Mouse (Mus musculus): Measurements from ENCODE around the gene Klf12. TPM values are rescaled to one million over a fixed set of nuclear protein-coding genes. Genes with fewer than 3 reads are reported as not detected.

Klf12 gene
- total RNA-seq (2021): 10 to 100 TPM; 31.3 to 34.4 TPM
- long read RNA-seq, experiment 1, partial matches to known transcripts: 1 of 1 reads
- long read RNA-seq, experiment 1, other reads (novel, unspliced or antisense): 0 of 1 reads
- long read RNA-seq, experiment 2, partial matches to known transcripts: 0 of 2 reads
- long read RNA-seq, experiment 2, other reads (novel, unspliced or antisense): 2 of 2 reads

- DNase-seq (ENCODE audit: low spot score in 2 of 2): peak; percentile 55 to 70
Measured at GRCm38 (mm10) chr14:100284119-100284860, at the start of gene Klf12. Gene Klf12, minus strand, starts transcription at chr14:100284679.

- DNase-seq (ENCODE audit: low spot score in 2 of 2): no peak
Measured at GRCm38 (mm10) chr14:100333369-100333768, 48.9 kb upstream of the Klf12 start.

- no peak for DNase-seq (ENCODE audit: low spot score in 2 of 2)
Measured at GRCm38 (mm10) chr14:100328602-100329276, 44.3 kb upstream of the Klf12 start.

- DNase-seq (ENCODE audit: low spot score in 2 of 2): no peak
Measured at GRCm38 (mm10) chr14:100324303-100324702, 39.8 kb upstream of the Klf12 start.

- no peak for DNase-seq (ENCODE audit: low spot score in 2 of 2)
Measured at GRCm38 (mm10) chr14:100322012-100322411, 37.5 kb upstream of the Klf12 start.

GRCm38 (mm10) chr14:100316780-100317179 lies 32.3 kb upstream of the Klf12 start:
- no peak for DNase-seq (ENCODE audit: low spot score in 2 of 2)

GRCm38 (mm10) chr14:100314099-100314498 lies 29.6 kb upstream of the Klf12 start:
- no peak for DNase-seq (ENCODE audit: low spot score in 2 of 2)

GRCm38 (mm10) chr14:100300905-100301304 lies 16.4 kb upstream of the Klf12 start:
- DNase-seq (ENCODE audit: low spot score in 2 of 2): no peak

GRCm38 (mm10) chr14:100298892-100299291 lies 14.4 kb upstream of the Klf12 start:
- no peak for DNase-seq (ENCODE audit: low spot score in 2 of 2)

- no peak for DNase-seq (ENCODE audit: low spot score in 2 of 2)
Measured at GRCm38 (mm10) chr14:100286586-100287241, 2.2 kb upstream of the Klf12 start.

- peak; percentile 48 to 58 for DNase-seq (ENCODE audit: low spot score in 2 of 2)
Measured at GRCm38 (mm10) chr14:100285656-100286585, 1.4 kb upstream of the Klf12 start.

- DNase-seq (ENCODE audit: low spot score in 2 of 2): peak; percentile 42 to 67
Measured at GRCm38 (mm10) chr14:100284861-100285655, 579 bp upstream of the Klf12 start.

- DNase-seq (ENCODE audit: low spot score in 2 of 2): no peak
Measured at GRCm38 (mm10) chr14:100283411-100284118, 914 bp downstream of the Klf12 start.

- no peak for DNase-seq (ENCODE audit: low spot score in 2 of 2)
Measured at GRCm38 (mm10) chr14:100282651-100283050, 1.8 kb downstream of the Klf12 start.

- no peak for DNase-seq (ENCODE audit: low spot score in 2 of 2)
Measured at GRCm38 (mm10) chr14:100281734-100282133, 2.7 kb downstream of the Klf12 start.

- no peak for DNase-seq (ENCODE audit: low spot score in 2 of 2)
Measured at GRCm38 (mm10) chr14:100274179-100274578, 10.3 kb downstream of the Klf12 start.

- no peak for DNase-seq (ENCODE audit: low spot score in 2 of 2)
Measured at GRCm38 (mm10) chr14:100260531-100260930, 23.9 kb downstream of the Klf12 start.

GRCm38 (mm10) chr14:100243046-100243445 lies 41.4 kb downstream of the Klf12 start:
- no peak for DNase-seq (ENCODE audit: low spot score in 2 of 2)

GRCm38 (mm10) chr14:100239874-100240273 lies 44.6 kb downstream of the Klf12 start:
- no peak for DNase-seq (ENCODE audit: low spot score in 2 of 2)
